Mouse (Mus musculus) ES-E14 (cell line): ENCODE measurements around the gene Chrna1. TPM values are rescaled to one million over a fixed set of nuclear protein-coding genes. Genes with fewer than 3 reads are reported as not detected.

Source experiments
- DNase-seq: peaks from one replicate; pipeline ENCODE4 v3.0.0-alpha.2; 2013; ENCODE audit warnings: low read depth, low spot score
- H3K27ac ChIP-seq: 2 replicates; pipeline ENCODE4 v1.5.1; 2012; ENCODE audit warnings: low read depth, mild to moderate bottlenecking, low read length, moderate library complexity, mixed read lengths; ENCODE audit not compliant: poor library complexity, insufficient read depth, severe bottlenecking
- H3K36me3 ChIP-seq: 2 replicates; pipeline ENCODE4 v1.6.1; 2012; ENCODE audit warnings: mild to moderate bottlenecking, low read length, moderate library complexity, mixed read lengths; ENCODE audit not compliant: control insufficient read depth, poor library complexity, insufficient read depth, severe bottlenecking
- H3K4me1 ChIP-seq, 2 experiments: fragments of 150-350 bp in 1 of 2; sonication (generic) in 1 of 2; 2 replicates each; pipeline ENCODE4 v1.6.1; 2012; ENCODE audit warnings: low read length in 2 of 2, mild to moderate bottlenecking in 1 of 2, mixed read lengths in 1 of 2; ENCODE audit not compliant: control insufficient read depth in 2 of 2, insufficient read depth in 2 of 2, poor library complexity in 1 of 2
- H3K4me3 ChIP-seq, 2 experiments: fragments of 150-350 bp in 1 of 2; sonication (generic) in 1 of 2; 2 replicates each; pipeline ENCODE4 v1.5.1; 2012; ENCODE audit warnings: low read length in 2 of 2, low read depth in 1 of 2, mild to moderate bottlenecking in 1 of 2, mixed read lengths in 1 of 2; ENCODE audit not compliant: insufficient read depth in 1 of 2, poor library complexity in 1 of 2, severe bottlenecking in 1 of 2
- H3K9ac ChIP-seq: 2 replicates; pipeline ENCODE4 v1.6.1; 2012; ENCODE audit warnings: low read depth, mild to moderate bottlenecking, low read length, mixed read lengths; ENCODE audit not compliant: poor library complexity, insufficient read depth, severe bottlenecking
- H3K9me3 ChIP-seq: fragments of 150-350 bp; sonication (generic); 2 replicates; pipeline ENCODE4 v1.6.1; 2012; ENCODE audit warnings: low read depth, mild to moderate bottlenecking, low read length; ENCODE audit not compliant: control insufficient read depth, insufficient read depth
- CHD2 ChIP-seq: IDR thresholded peaks from 2 replicates; pipeline ENCODE4 v1.6.1; 2014; ENCODE audit warnings: mild to moderate bottlenecking, low read depth, low read length, inconsistent platforms
- HCFC1 ChIP-seq: IDR thresholded peaks from 2 replicates; pipeline ENCODE4 v1.6.1; 2012; ENCODE audit warnings: low read length, inconsistent platforms, borderline replicate concordance; ENCODE audit not compliant: insufficient read depth
- MAFK ChIP-seq: IDR thresholded peaks from 2 replicates; pipeline ENCODE4 v1.6.1; 2014; ENCODE audit warnings: mild to moderate bottlenecking, low read depth, low read length, inconsistent platforms; ENCODE audit not compliant: insufficient read depth
- ZC3H11A ChIP-seq: IDR thresholded peaks from 2 replicates; pipeline ENCODE4 v1.6.1; 2012; ENCODE audit warnings: low read depth, mild to moderate bottlenecking, inconsistent platforms, low read length, borderline replicate concordance
- ZNF384 ChIP-seq: IDR thresholded peaks from 2 replicates; pipeline ENCODE4 v1.6.1; 2012; ENCODE audit warnings: low read depth, low read length, inconsistent platforms
- in situ Hi-C, 2 experiments: fragments of 600-800 bp; cut with MboI; formaldehyde crosslinking; loops; one replicate each; pipeline ENCODE4 v1.15.1; 2025; ENCODE audit warnings: low sequenced_read_pairs in 2 of 2, inconsistent platforms in 1 of 2; ENCODE audit not compliant: unreplicated experiment in 2 of 2
- total RNA-seq: library from RNA; depleted of rRNA; stranded (reverse); fragments of 300-350 nt; gene quantifications from 2 replicates; pipeline ENCODE4 v1.2.3, GENCODE M21; 2012

Chrna1 gene
- total RNA-seq, 1 experiment, result 0.13 TPM

GRCm38 (mm10) chr2:73605077-73605476 lies 24.9 kb upstream of the Chrna1 start:
- H3K4me1 ChIP-seq, result peaks cover 0 to 7% of the 10 kb centered on the region in 2 experiments; a peak in 2 of 4 replicates
- H3K9me3 ChIP-seq, result no peaks in the 10 kb centered on the region
- TF ChIP-seq MAFK (no peak), ZC3H11A (no peak), CHD2 (no peak), HCFC1 (no peak), ZNF384 (no peak)
- no peak for DNase-seq
- H3K9ac ChIP-seq, result no peak overlapping the region
- no peaks in the 10 kb centered on the region for H3K36me3 ChIP-seq
- H3K4me3 ChIP-seq, result no peak overlapping the region
- in situ Hi-C loops, result no loop called here
- H3K27ac ChIP-seq, result no peak overlapping the region

GRCm38 (mm10) chr2:73604579-73604978 lies 24.4 kb upstream of the Chrna1 start:
- no peak overlapping the region for H3K9ac ChIP-seq
- no peaks in the 10 kb centered on the region for H3K36me3 ChIP-seq
- no peak overlapping the region for H3K4me3 ChIP-seq
- H3K27ac ChIP-seq, result no peak overlapping the region
- DNase-seq, result no peak
- in situ Hi-C loops, result no loop called here
- no peaks in the 10 kb centered on the region for H3K9me3 ChIP-seq
- TF ChIP-seq ZC3H11A (no peak), HCFC1 (no peak)
- peaks cover 0 to 7% of the 10 kb centered on the region in 2 experiments; a peak in 2 of 4 replicates for H3K4me1 ChIP-seq

- peaks cover 3 to 20% of the 10 kb centered on the region in 2 experiments; a peak in 2 of 4 replicates for H3K4me1 ChIP-seq
- no peaks in the 10 kb centered on the region for H3K9me3 ChIP-seq
- in situ Hi-C loops, result no loop called here
- TF ChIP-seq MAFK (no peak), CHD2 (no peak), ZC3H11A (no peak), HCFC1 (no peak), ZNF384 (no peak)
- no peak for DNase-seq
- H3K9ac ChIP-seq, result no peak overlapping the region
- no peaks in the 10 kb centered on the region for H3K36me3 ChIP-seq
- no peak overlapping the region for H3K4me3 ChIP-seq
- H3K27ac ChIP-seq, result no peak overlapping the region
Measured at GRCm38 (mm10) chr2:73600650-73601049, 20.5 kb upstream of the Chrna1 start.

GRCm38 (mm10) chr2:73597772-73598171 lies 17.6 kb upstream of the Chrna1 start:
- Histone ChIP-seq H3K9me3 (no peaks in the 10 kb centered on the region), H3K27ac (no peak overlapping the region), H3K36me3 (no peaks in the 10 kb centered on the region), H3K4me1 (peaks cover 3 to 15% of the 10 kb centered on the region in 2 experiments; a peak in 1 of 4 replicates), H3K9ac (no peak overlapping the region), H3K4me3 (no peak overlapping the region)
- TF ChIP-seq ZNF384, result no peak
- DNase-seq, result no peak
- in situ Hi-C loops, result no loop called here

- Histone ChIP-seq H3K36me3 (no peaks in the 10 kb centered on the region), H3K27ac (no peak overlapping the region), H3K9ac (no peak overlapping the region), H3K9me3 (no peaks in the 10 kb centered on the region), H3K4me3 (peak overlapping the region in 1 of 2 experiments; percentile 34; a peak in 2 of 4 replicates), H3K4me1 (peaks cover 3 to 17% of the 10 kb centered on the region in 2 experiments; a peak in 1 of 4 replicates)
- TF ChIP-seq CHD2 (no peak), MAFK (no peak), ZNF384 (no peak), ZC3H11A (no peak; the same call in 1 of the 2 replicates), HCFC1 (no peak)
- no peak for DNase-seq
- in situ Hi-C loops, result no loop called here
Measured at GRCm38 (mm10) chr2:73596786-73597185, 16.6 kb upstream of the Chrna1 start.
